ENCODE assay signal across 31 mouse cellular contexts in genomic region chr13:36361419-36361818, GRCm38 (mm10).
"Had no signal": no experiment of that assay in that cellular context is flagged by ENCODE, and none has a peak within 500 bp of the region (broad histone marks: within the 10 kb centered on the region; RNA-seq: fewer than 3 reads in every experiment).

No protein-coding gene starts in this region.

- H3K4me1 ChIP-seq: limb, embryonic 10.5 days; limb, embryonic 15.5 days; lung, embryonic 15.5 days had no signal

- H3K4me2 ChIP-seq: limb, embryonic 12.5 days; limb, embryonic 13.5 days; limb, embryonic 15.5 days; liver, embryonic 11.5 days; liver, embryonic 12.5 days; liver, embryonic 13.5 days; liver, embryonic 15.5 days; lung, embryonic 14.5 days; lung, embryonic 15.5 days; midbrain, embryonic 11.5 days; midbrain, embryonic 12.5 days; midbrain, embryonic 13.5 days; midbrain, embryonic 15.5 days had no signal

- H3K36me3 ChIP-seq: limb, embryonic 10.5 days; limb, embryonic 12.5 days; limb, embryonic 13.5 days; limb, embryonic 15.5 days; liver, embryonic 12.5 days; liver, embryonic 13.5 days; liver, embryonic 15.5 days; lung, embryonic 15.5 days; midbrain, embryonic 10.5 days; midbrain, embryonic 12.5 days; midbrain, embryonic 13.5 days; midbrain, embryonic 15.5 days had no signal

- H3K27ac ChIP-seq: limb, embryonic 10.5 days; limb, embryonic 12.5 days; limb, embryonic 13.5 days; limb, embryonic 15.5 days; liver, embryonic 12.5 days; liver, embryonic 13.5 days; liver, embryonic 14.5 days; liver, embryonic 15.5 days; lung, embryonic 15.5 days; macrophage; midbrain, embryonic 10.5 days; midbrain, embryonic 12.5 days; midbrain, embryonic 13.5 days; midbrain, embryonic 15.5 days had no signal

- DNase-seq: left cerebral cortex, postnatal 4 days; liver; liver, embryonic 13.5 days; liver, postnatal 0 days; lung, adult 18-20 months; lung, adult 2 months; lung, embryonic 14.5 days; lung, postnatal 10 days; lung, postnatal 14 days; lung, postnatal 36 days; lung, postnatal 4 days; midbrain, embryonic 14.5 days had no signal

- H3K9ac ChIP-seq: limb, embryonic 12.5 days; limb, embryonic 13.5 days; limb, embryonic 15.5 days; liver, embryonic 12.5 days; liver, embryonic 13.5 days; liver, embryonic 14.5 days; liver, embryonic 15.5 days; liver, postnatal 0 days; lung, embryonic 14.5 days; lung, embryonic 15.5 days; midbrain, embryonic 12.5 days; midbrain, embryonic 13.5 days; midbrain, embryonic 15.5 days had no signal

- ATAC-seq: liver, embryonic 12.5 days; liver, postnatal 0 days; lung, postnatal 0 days; midbrain, embryonic 15.5 days; midbrain, embryonic 16.5 days had no signal

- H3K27me3 ChIP-seq: limb, embryonic 12.5 days; limb, embryonic 13.5 days; limb, embryonic 15.5 days; liver, embryonic 12.5 days; liver, embryonic 13.5 days; liver, embryonic 15.5 days; lung, embryonic 15.5 days; megakaryocyte, embryonic 14.5 days; midbrain, embryonic 12.5 days; midbrain, embryonic 13.5 days; midbrain, embryonic 15.5 days had no signal

- H3K9me3 ChIP-seq: limb, embryonic 10.5 days; limb, embryonic 12.5 days; limb, embryonic 13.5 days; limb, embryonic 15.5 days; liver, embryonic 12.5 days; liver, embryonic 13.5 days; liver, embryonic 15.5 days; lung, embryonic 15.5 days; megakaryocyte, embryonic 14.5 days; midbrain, embryonic 10.5 days; midbrain, embryonic 12.5 days; midbrain, embryonic 13.5 days; midbrain, embryonic 15.5 days had no signal

- H3K4me3 ChIP-seq: limb, embryonic 10.5 days; limb, embryonic 12.5 days; limb, embryonic 13.5 days; limb, embryonic 15.5 days; liver, embryonic 12.5 days; liver, embryonic 13.5 days; liver, embryonic 15.5 days; lung, embryonic 15.5 days; megakaryocyte, embryonic 14.5 days; midbrain, embryonic 10.5 days; midbrain, embryonic 12.5 days; midbrain, embryonic 13.5 days; midbrain, embryonic 15.5 days; myocyte had no signal
